Mouse (Mus musculus) ES-Bruce4 (cell line): Measurements from ENCODE around the gene Sgms1.

Experiments used
- CTCF ChIP-seq: IDR thresholded peaks from one replicate; pipeline ENCODE4 v1.8.1; 2011; ENCODE audit warnings: low read depth, low read length
- EP300 ChIP-seq: IDR thresholded peaks from 2 replicates; pipeline ENCODE4 v1.6.1; 2011; ENCODE audit warnings: low read depth, low read length; ENCODE audit not compliant: insufficient read depth
- POLR2A ChIP-seq: IDR thresholded peaks from one replicate; pipeline ENCODE4 v1.8.1; 2011; ENCODE audit warnings: low read length; ENCODE audit not compliant: insufficient read depth

DNA sequence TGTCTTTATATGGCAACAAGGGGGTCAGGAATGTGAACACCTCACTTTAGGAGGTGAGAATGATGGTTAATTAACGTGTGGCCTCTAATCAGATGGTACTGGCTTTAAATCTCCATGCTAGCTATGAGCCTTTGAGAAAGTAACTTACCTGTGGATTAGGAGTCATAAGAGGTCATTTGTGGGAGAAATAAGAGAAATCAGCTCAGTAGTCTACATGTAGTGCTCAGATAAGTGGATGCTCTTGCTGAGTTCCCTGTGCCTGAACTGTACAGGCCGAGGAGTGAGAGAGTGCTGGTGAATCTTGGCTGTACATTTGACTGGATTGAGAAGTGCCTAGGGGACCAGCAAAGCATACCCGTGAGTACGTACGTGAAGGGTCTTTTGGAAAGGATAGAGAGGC is 14.3 kb upstream of the Sgms1 start:
- no peak for TF ChIP-seq CTCF
- no peak for TF ChIP-seq POLR2A
- no peak for TF ChIP-seq EP300
